Mouse (Mus musculus) forebrain, embryonic 16.5 days (tissue): ENCODE results near the gene Abcc8. TPM values are rescaled to one million over a fixed set of nuclear protein-coding genes. Genes with fewer than 3 reads are reported as not detected.

Source experiments
- ATAC-seq: fragments of 200-750 bp; cut with Nextera tagmentation; 2 replicates; pipeline ENCODE4 v1.8.0; 2017; ENCODE audit warnings: mild to moderate bottlenecking, moderate library complexity
- H3K27ac ChIP-seq: fragments of 300-500 bp; sonication (generic); 2 replicates; pipeline ENCODE4 v1.5.1; 2014; ENCODE audit warnings: low read length, control low read depth
- H3K27me3 ChIP-seq: fragments of 300-500 bp; sonication (generic); replicated peaks from 2 replicates; pipeline ENCODE4 v1.6.1; 2014; ENCODE audit warnings: low read length; ENCODE audit not compliant: control insufficient read depth, insufficient read depth
- H3K36me3 ChIP-seq: fragments of 300-500 bp; sonication (generic); 2 replicates; pipeline ENCODE4 v1.6.1; 2014; ENCODE audit not compliant: control insufficient read depth, insufficient read depth
- H3K4me1 ChIP-seq: fragments of 300-500 bp; sonication (generic); replicated peaks from 2 replicates; pipeline ENCODE4 v1.6.1; 2014; ENCODE audit warnings: low read length; ENCODE audit not compliant: control insufficient read depth, insufficient read depth
- H3K4me2 ChIP-seq: fragments of 300-500 bp; sonication (generic); 2 replicates; pipeline ENCODE4 v1.6.1; 2014; ENCODE audit warnings: mild to moderate bottlenecking, low read length, control low read depth
- H3K4me3 ChIP-seq: fragments of 300-500 bp; sonication (generic); replicated peaks from 2 replicates; pipeline ENCODE4 v1.5.1; 2014; ENCODE audit warnings: mild to moderate bottlenecking, low read length, control low read depth
- H3K9ac ChIP-seq: fragments of 300-500 bp; sonication (generic); replicated peaks from 2 replicates; pipeline ENCODE4 v1.6.1; 2014; ENCODE audit warnings: low read depth, low read length, control low read depth
- H3K9me3 ChIP-seq: fragments of 300-500 bp; sonication (generic); 2 replicates; pipeline ENCODE4 v1.6.1; 2016; ENCODE audit warnings: low read length; ENCODE audit not compliant: control insufficient read depth
- WGBS: fragments of 180-500 bp; shearing (Covaris S2); extraction: QIAGEN DNeasy Blood & Tissue Kit; methylation state at CpG from one replicate; pipeline ENCODE4 v1.1.7; 2014; 5-methylcytosine and 5-hydroxymethylcytosine counted together
- polyA plus RNA-seq: library from polyadenylated mRNA; unstranded; fragments of >200 nt; fragmentation: Nextera tagmentation; extraction: Ambion mirVana; gene quantifications from 2 replicates; pipeline ENCODE4 v1.2.1, GENCODE M21; 2015

The Abcc8 gene
- polyA plus RNA-seq, 1 experiment from 2014 or later = 34.3 TPM

- no peak for ATAC-seq
- Histone ChIP-seq H3K36me3 (no peaks in the 10 kb centered on the region), H3K27ac (no peak overlapping the region), H3K27me3 (no peaks in the 10 kb centered on the region), H3K9ac (no peak overlapping the region), H3K4me2 (no peak overlapping the region), H3K4me1 (peaks cover 3% of the 10 kb centered on the region), H3K9me3 (no peaks in the 10 kb centered on the region), H3K4me3 (no peak overlapping the region)
- WGBS = 40% methylated on average over 7 of the region's 7 CpGs
These were observed 41.4 kb downstream of the Abcc8 start for GRCm38 (mm10) chr7:46138329-46138930.

- WGBS = 37% methylated on average over 7 of the region's 7 CpGs
- H3K27ac ChIP-seq = no peak overlapping the region
These were observed 46.0 kb downstream of the Abcc8 start for GRCm38 (mm10) chr7:46133858-46134257.

GRCm38 (mm10) chr7:46132229-46132628 lies 47.6 kb downstream of the Abcc8 start:
- H3K9me3 ChIP-seq = no peaks in the 10 kb centered on the region
- peak overlapping the region; percentile 0; the same call in 1 of the 2 replicates for H3K27ac ChIP-seq
- H3K27me3 ChIP-seq = no peaks in the 10 kb centered on the region
- no peaks in the 10 kb centered on the region for H3K36me3 ChIP-seq
- H3K4me3 ChIP-seq = no peak overlapping the region
- WGBS = 94% methylated on average over 12 of the region's 12 CpGs
- H3K9ac ChIP-seq = no peak overlapping the region
- peaks cover 21% of the 10 kb centered on the region for H3K4me1 ChIP-seq
- ATAC-seq = no peak
- H3K4me2 ChIP-seq = no peak overlapping the region

More at GRCm38 (mm10) chr7:46133858-46134257, 46.0 kb downstream of the Abcc8 start:
- Histone ChIP-seq H3K4me1 (peaks cover 21% of the 10 kb centered on the region), H3K4me2 (no peak overlapping the region), H3K9me3 (no peaks in the 10 kb centered on the region), H3K9ac (no peak overlapping the region), H3K27me3 (no peaks in the 10 kb centered on the region), H3K4me3 (no peak overlapping the region), H3K36me3 (no peaks in the 10 kb centered on the region)
- ATAC-seq = no peak

GRCm38 (mm10) chr7:46131806-46132205 lies 48.0 kb downstream of the Abcc8 start:
- Histone ChIP-seq H3K4me2 (no peak overlapping the region), H3K36me3 (no peaks in the 10 kb centered on the region), H3K9me3 (no peaks in the 10 kb centered on the region), H3K9ac (0 out of 2 replicates have a peak overlapping the region, but pooled peaks have one; percentile 10), H3K4me1 (peaks cover 21% of the 10 kb centered on the region), H3K27ac (peak overlapping the region; percentile 28; the same call in 1 of the 2 replicates), H3K4me3 (no peak overlapping the region), H3K27me3 (no peaks in the 10 kb centered on the region)
- 62% methylated on average over 8 of the region's 8 CpGs for WGBS
- ATAC-seq = no peak

GRCm38 (mm10) chr7:46131266-46131665 lies 48.6 kb downstream of the Abcc8 start:
- H3K27me3 ChIP-seq = no peaks in the 10 kb centered on the region
- WGBS = 7% methylated on average over 3 of the region's 3 CpGs
- no peak overlapping the region for H3K4me2 ChIP-seq
- H3K9me3 ChIP-seq = no peaks in the 10 kb centered on the region
- peaks cover 21% of the 10 kb centered on the region for H3K4me1 ChIP-seq
- H3K27ac ChIP-seq = peak overlapping the region; percentile 28; the same call in 1 of the 2 replicates
- H3K4me3 ChIP-seq = no peak overlapping the region
- no peaks in the 10 kb centered on the region for H3K36me3 ChIP-seq
- no peak for ATAC-seq
- H3K9ac ChIP-seq = no peak overlapping the region

GRCm38 (mm10) chr7:46130723-46131122 lies 49.1 kb downstream of the Abcc8 start:
- ATAC-seq = no peak
- H3K27me3 ChIP-seq = no peaks in the 10 kb centered on the region

GRCm38 (mm10) chr7:46129463-46130179 lies 50.2 kb downstream of the Abcc8 start:
- H3K4me3 ChIP-seq = no peak overlapping the region
- 39% methylated on average over 7 of the region's 7 CpGs for WGBS
- no peak overlapping the region for H3K9ac ChIP-seq
- no peaks in the 10 kb centered on the region for H3K9me3 ChIP-seq
- no peak overlapping the region for H3K4me2 ChIP-seq
- H3K36me3 ChIP-seq = no peaks in the 10 kb centered on the region
- no peaks in the 10 kb centered on the region for H3K27me3 ChIP-seq
- peak; percentile 64 for ATAC-seq
- H3K27ac ChIP-seq = no peak overlapping the region
- H3K4me1 ChIP-seq = peaks cover 26% of the 10 kb centered on the region

More at GRCm38 (mm10) chr7:46130723-46131122, 49.1 kb downstream of the Abcc8 start:
- Histone ChIP-seq H3K36me3 (no peaks in the 10 kb centered on the region), H3K4me3 (no peak overlapping the region), H3K4me1 (peaks cover 21% of the 10 kb centered on the region), H3K27ac (no peak overlapping the region), H3K9me3 (no peaks in the 10 kb centered on the region), H3K4me2 (no peak overlapping the region), H3K9ac (no peak overlapping the region)
- WGBS = 63% methylated on average over 7 of the region's 7 CpGs

GRCm38 (mm10) chr7:46128196-46128595 lies 51.6 kb downstream of the Abcc8 start:
- no peak overlapping the region; the same call in 1 of the 2 replicates for H3K27ac ChIP-seq
- ATAC-seq = peak; percentile 45; the same call in 1 of the 2 replicates
- no peaks in the 10 kb centered on the region for H3K36me3 ChIP-seq
- WGBS = 32% methylated on average over 7 of the region's 7 CpGs
- H3K9me3 ChIP-seq = no peaks in the 10 kb centered on the region
- peaks cover 28% of the 10 kb centered on the region for H3K4me1 ChIP-seq
- no peak overlapping the region for H3K4me3 ChIP-seq
- H3K9ac ChIP-seq = no peak overlapping the region
- H3K4me2 ChIP-seq = no peak overlapping the region
- H3K27me3 ChIP-seq = no peaks in the 10 kb centered on the region

GRCm38 (mm10) chr7:46125340-46125739 lies 54.5 kb downstream of the Abcc8 start:
- 85% methylated on average over 11 of the region's 11 CpGs for WGBS
- Histone ChIP-seq H3K4me1 (peaks cover 17% of the 10 kb centered on the region), H3K27ac (no peak overlapping the region), H3K9me3 (no peaks in the 10 kb centered on the region), H3K4me3 (no peak overlapping the region), H3K9ac (no peak overlapping the region), H3K27me3 (no peaks in the 10 kb centered on the region), H3K4me2 (no peak overlapping the region), H3K36me3 (peaks cover 2% of the 10 kb centered on the region; the same call in 1 of the 2 replicates)
- no peak for ATAC-seq
